Mouse (Mus musculus): ENCODE measurements around the gene Tsg101. TPM values are rescaled to one million over a fixed set of nuclear protein-coding genes. Genes with fewer than 3 reads are reported as not detected.

The Tsg101 gene
- 70.8 TPM for polyA plus RNA-seq (2012; fragmentation: generic; extraction: Trizol)
- long read RNA-seq, experiment 1, transcript Tsg101-201 (10 exons, 1,949 nt): major isoform, 151 of 185 reads
- long read RNA-seq, experiment 1, partial matches to known transcripts: 11 of 185 reads
- long read RNA-seq, experiment 1, other reads (novel, unspliced or antisense): 23 of 185 reads
- long read RNA-seq, experiment 2, transcript Tsg101-201 (10 exons, 1,949 nt): major isoform, 281 of 318 reads
- long read RNA-seq, experiment 2, partial matches to known transcripts: 1 of 318 reads
- long read RNA-seq, experiment 2, other reads (novel, unspliced or antisense): 36 of 318 reads

GRCm38 (mm10) chr7:46919551-46920176 is at the start of gene Tsg101:
Tsg101 (minus strand) TSS chr7:46919969.
- H3K27me3 ChIP-seq (ENCODE audit: control insufficient read depth, insufficient read depth, insufficient read length): no peaks in the 10 kb centered on the region
- peak within 1 kb of the TSS; percentile 78 for H3K4me3 ChIP-seq (ENCODE audit: insufficient read depth, poor library complexity, severe bottlenecking)
- peak within 1 kb of the TSS; percentile 95 for H3ac ChIP-seq (ENCODE audit: control insufficient read depth, insufficient read length, low read depth)
- TF ChIP-seq MYOG (IDR thresholded peaks at IDR 0.05; ENCODE audit: control insufficient read depth, extremely low read depth, insufficient read length) (no peak), USF1 (IDR thresholded peaks at IDR 0.05; ENCODE audit: low read depth) (no peak), MYOD1 (IDR thresholded peaks at IDR 0.05; ENCODE audit: control insufficient read depth, insufficient read length, low read depth) (no peak), CEBPB (IDR thresholded peaks at IDR 0.05; ENCODE audit: low read depth) (no peak), FOSL1 (IDR thresholded peaks at IDR 0.05; ENCODE audit: insufficient read depth, low read length, poor library complexity, severe bottlenecking) (no peak), MAX (IDR thresholded peaks at IDR 0.05) (no peak), CTCF (IDR thresholded peaks at IDR 0.05; ENCODE audit: control insufficient read depth, insufficient read depth, insufficient read length) (no peak)
- H3K36me3 ChIP-seq (ENCODE audit: control insufficient read depth, insufficient read depth): peaks cover 11% of the 10 kb centered on the region
- H3K79me3 ChIP-seq (ENCODE audit: low read depth): peaks cover 44% of the 10 kb centered on the region
- H3K79me2 ChIP-seq (ENCODE audit: control insufficient read depth, insufficient read depth): peaks cover 50% of the 10 kb centered on the region

GRCm38 (mm10) chr7:46964070-46964469 is 44.3 kb upstream of the Tsg101 start:
- H3K27me3 ChIP-seq (ENCODE audit: control insufficient read depth, insufficient read depth, insufficient read length): no peaks in the 10 kb centered on the region
- TF ChIP-seq MYOG (IDR thresholded peaks at IDR 0.05; ENCODE audit: control insufficient read depth, extremely low read depth, insufficient read length): no peak
- no peak for TF ChIP-seq MAX (IDR thresholded peaks at IDR 0.05)
- no peak for TF ChIP-seq CEBPB (IDR thresholded peaks at IDR 0.05; ENCODE audit: low read depth)
- TF ChIP-seq MYOD1 (IDR thresholded peaks at IDR 0.05; ENCODE audit: control insufficient read depth, insufficient read length, low read depth): no peak
- TF ChIP-seq USF1 (IDR thresholded peaks at IDR 0.05; ENCODE audit: low read depth): no peak
- no peak for TF ChIP-seq CTCF (IDR thresholded peaks at IDR 0.05; ENCODE audit: control insufficient read depth, insufficient read depth, insufficient read length)
- TF ChIP-seq FOSL1 (IDR thresholded peaks at IDR 0.05; ENCODE audit: insufficient read depth, low read length, poor library complexity, severe bottlenecking): no peak

GRCm38 (mm10) chr7:46962806-46963618 is 43.2 kb upstream of the Tsg101 start:
- no peak overlapping the region for H3ac ChIP-seq (ENCODE audit: control insufficient read depth, insufficient read length, low read depth)
- TF ChIP-seq MAX (IDR thresholded peaks at IDR 0.05) (peak; percentile 22), CTCF (IDR thresholded peaks at IDR 0.05; ENCODE audit: control insufficient read depth, insufficient read depth, insufficient read length) (peak; percentile 47), FOSL1 (IDR thresholded peaks at IDR 0.05; ENCODE audit: insufficient read depth, low read length, poor library complexity, severe bottlenecking) (no peak)
- peaks cover 1% of the 10 kb centered on the region for H3K79me2 ChIP-seq (ENCODE audit: control insufficient read depth, insufficient read depth)
- no peak overlapping the region for H3K4me3 ChIP-seq (ENCODE audit: insufficient read depth, poor library complexity, severe bottlenecking)
- no peaks in the 10 kb centered on the region for H3K36me3 ChIP-seq (ENCODE audit: control insufficient read depth, insufficient read depth)
- H3K27me3 ChIP-seq (ENCODE audit: control insufficient read depth, insufficient read depth, insufficient read length): no peaks in the 10 kb centered on the region
- no peaks in the 10 kb centered on the region for H3K79me3 ChIP-seq (ENCODE audit: low read depth)

More at GRCm38 (mm10) chr7:46964070-46964469, 44.3 kb upstream of the Tsg101 start:
- Histone ChIP-seq H3K4me3 (ENCODE audit: insufficient read depth, poor library complexity, severe bottlenecking) (no peak overlapping the region), H3K79me2 (ENCODE audit: control insufficient read depth, insufficient read depth) (no peaks in the 10 kb centered on the region), H3K79me3 (ENCODE audit: low read depth) (no peaks in the 10 kb centered on the region), H3K36me3 (ENCODE audit: control insufficient read depth, insufficient read depth) (no peaks in the 10 kb centered on the region), H3ac (ENCODE audit: control insufficient read depth, insufficient read length, low read depth) (no peak overlapping the region)

GRCm38 (mm10) chr7:46962132-46962531 is 42.4 kb upstream of the Tsg101 start:
- no peaks in the 10 kb centered on the region for H3K27me3 ChIP-seq (ENCODE audit: control insufficient read depth, insufficient read depth, insufficient read length)
- no peak for TF ChIP-seq USF1 (IDR thresholded peaks at IDR 0.05; ENCODE audit: low read depth)
- TF ChIP-seq CTCF (IDR thresholded peaks at IDR 0.05; ENCODE audit: control insufficient read depth, insufficient read depth, insufficient read length): no peak
- no peak for TF ChIP-seq MYOG (IDR thresholded peaks at IDR 0.05; ENCODE audit: control insufficient read depth, extremely low read depth, insufficient read length)
- no peak for TF ChIP-seq MYOD1 (IDR thresholded peaks at IDR 0.05; ENCODE audit: control insufficient read depth, insufficient read length, low read depth)
- no peak for TF ChIP-seq MAX (IDR thresholded peaks at IDR 0.05)
- no peak for TF ChIP-seq FOSL1 (IDR thresholded peaks at IDR 0.05; ENCODE audit: insufficient read depth, low read length, poor library complexity, severe bottlenecking)
- TF ChIP-seq CEBPB (IDR thresholded peaks at IDR 0.05; ENCODE audit: low read depth): no peak
- H3ac ChIP-seq (ENCODE audit: control insufficient read depth, insufficient read length, low read depth): no peak overlapping the region
- H3K79me3 ChIP-seq (ENCODE audit: low read depth): no peaks in the 10 kb centered on the region
- no peaks in the 10 kb centered on the region for H3K36me3 ChIP-seq (ENCODE audit: control insufficient read depth, insufficient read depth)
- peaks cover 10% of the 10 kb centered on the region for H3K79me2 ChIP-seq (ENCODE audit: control insufficient read depth, insufficient read depth)
- H3K4me3 ChIP-seq (ENCODE audit: insufficient read depth, poor library complexity, severe bottlenecking): no peak overlapping the region

GRCm38 (mm10) chr7:46960991-46961390 is 41.2 kb upstream of the Tsg101 start:
- peaks cover 16% of the 10 kb centered on the region for H3K79me2 ChIP-seq (ENCODE audit: control insufficient read depth, insufficient read depth)
- no peak overlapping the region for H3ac ChIP-seq (ENCODE audit: control insufficient read depth, insufficient read length, low read depth)
- H3K4me3 ChIP-seq (ENCODE audit: insufficient read depth, poor library complexity, severe bottlenecking): no peak overlapping the region
- no peak for TF ChIP-seq MAX (IDR thresholded peaks at IDR 0.05)
- TF ChIP-seq FOSL1 (IDR thresholded peaks at IDR 0.05; ENCODE audit: insufficient read depth, low read length, poor library complexity, severe bottlenecking): no peak
- no peak for TF ChIP-seq MYOG (IDR thresholded peaks at IDR 0.05; ENCODE audit: control insufficient read depth, extremely low read depth, insufficient read length)
- TF ChIP-seq MYOD1 (IDR thresholded peaks at IDR 0.05; ENCODE audit: control insufficient read depth, insufficient read length, low read depth): no peak
- no peak for TF ChIP-seq USF1 (IDR thresholded peaks at IDR 0.05; ENCODE audit: low read depth)
- TF ChIP-seq CTCF (IDR thresholded peaks at IDR 0.05; ENCODE audit: control insufficient read depth, insufficient read depth, insufficient read length): no peak
- no peak for TF ChIP-seq CEBPB (IDR thresholded peaks at IDR 0.05; ENCODE audit: low read depth)
- no peaks in the 10 kb centered on the region for H3K79me3 ChIP-seq (ENCODE audit: low read depth)
- no peaks in the 10 kb centered on the region for H3K36me3 ChIP-seq (ENCODE audit: control insufficient read depth, insufficient read depth)
- H3K27me3 ChIP-seq (ENCODE audit: control insufficient read depth, insufficient read depth, insufficient read length): no peaks in the 10 kb centered on the region
